Mouse (Mus musculus) spleen, postnatal 14 days (tissue): ENCODE results near the gene Rasal2.

Source experiments
- DNase-seq, 2 experiments: peaks; one replicate each; pipeline ENCODE4 v3.0.0; 2021 to 2022; ENCODE audit warnings: low spot score in 2 of 2

Rasal2 gene

DNA sequence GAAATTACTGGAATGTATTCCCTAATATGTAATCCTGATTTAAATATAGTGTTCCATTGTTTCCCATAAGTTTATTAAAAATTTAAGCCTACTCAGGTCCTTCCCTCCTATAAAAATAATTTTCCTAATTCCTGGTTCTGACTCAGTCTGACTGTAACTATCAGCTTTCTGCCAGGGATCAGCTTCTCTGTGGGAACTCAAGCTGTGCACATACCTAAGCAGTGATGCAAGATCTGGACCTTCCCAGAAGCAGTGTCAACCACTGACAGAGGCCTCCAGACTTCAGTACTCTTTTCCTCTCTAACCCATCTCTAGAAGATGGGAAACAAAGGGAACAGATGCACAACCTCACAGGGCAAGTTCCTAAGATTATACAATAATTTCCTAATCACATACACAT lies 68.9 kb downstream of the Rasal2 start:
- DNase-seq, result no peak

- DNase-seq, result no peak
Measured at GRCm38 (mm10) chr1:157334834-157335233, 77.6 kb downstream of the Rasal2 start.

GRCm38 (mm10) chr1:157328068-157328467 lies 84.3 kb downstream of the Rasal2 start:
- no peak for DNase-seq

GRCm38 (mm10) chr1:157323091-157323490 lies 89.3 kb downstream of the Rasal2 start:
- DNase-seq, result no peak

DNA sequence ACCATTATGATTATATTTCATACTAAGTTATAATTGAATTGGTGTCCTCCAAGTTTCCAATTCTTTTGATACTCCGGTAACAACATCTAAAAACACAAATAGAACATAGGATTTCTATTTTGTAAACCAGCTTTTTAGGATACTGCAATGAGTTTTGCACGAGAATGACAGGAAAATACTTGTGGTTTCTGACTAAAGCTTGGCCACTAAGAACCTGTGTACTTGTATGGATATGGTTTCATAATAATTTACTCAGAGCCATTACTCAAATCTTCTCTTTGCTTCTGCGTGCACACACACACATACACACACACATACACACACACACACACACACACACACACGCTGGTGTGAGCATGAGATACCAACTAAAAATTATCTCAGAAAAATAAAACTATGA lies 93.5 kb downstream of the Rasal2 start:
- DNase-seq, result no peak

GRCm38 (mm10) chr1:157301266-157301665 lies 111.1 kb downstream of the Rasal2 start:
- DNase-seq, result no peak

GRCm38 (mm10) chr1:157299559-157299958 lies 112.8 kb downstream of the Rasal2 start:
- DNase-seq, result no peak

DNA sequence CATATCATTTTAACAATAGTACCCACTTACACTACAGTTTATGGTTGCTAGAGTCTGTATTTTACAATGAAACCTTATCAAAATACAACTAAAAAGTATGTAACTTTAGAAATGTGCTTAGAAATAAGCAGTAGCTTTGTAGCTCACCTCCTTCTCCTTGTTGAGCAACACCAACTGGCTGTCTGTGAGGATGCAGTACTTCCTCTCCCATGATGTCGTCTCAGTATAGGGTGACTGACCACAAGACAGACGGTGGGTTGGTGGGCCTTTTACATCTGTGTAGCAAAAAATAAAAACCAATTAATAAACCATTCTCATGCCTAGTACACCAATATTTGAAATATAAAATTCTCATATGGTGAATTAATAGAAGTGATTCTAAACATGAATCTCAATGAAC lies 113.4 kb downstream of the Rasal2 start:
- no peak for DNase-seq

DNA sequence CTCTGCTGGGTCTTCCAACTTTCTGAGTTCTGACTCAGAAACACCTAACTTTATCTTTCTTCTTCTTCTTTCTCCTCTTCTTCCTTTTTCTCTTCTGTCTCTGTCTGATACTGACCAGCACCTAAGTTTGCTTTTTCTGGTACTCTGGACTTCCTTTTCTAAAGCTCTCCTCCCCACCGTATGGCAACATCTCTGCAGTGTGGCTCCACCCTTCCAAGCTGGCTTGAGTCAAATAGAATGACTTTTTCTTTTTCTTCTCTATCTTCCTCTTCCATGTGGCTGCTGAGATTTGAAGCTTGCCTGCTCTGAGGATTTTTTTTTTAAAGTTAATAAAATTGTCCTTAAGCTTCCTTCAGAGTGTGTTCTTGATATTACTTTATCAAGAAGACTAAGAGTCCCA lies 115.3 kb downstream of the Rasal2 start:
- DNase-seq, result no peak

- no peak for DNase-seq
Measured at GRCm38 (mm10) chr1:157295868-157296267, 116.5 kb downstream of the Rasal2 start.

- DNase-seq, result no peak
Measured at GRCm38 (mm10) chr1:157290173-157290572, 122.2 kb downstream of the Rasal2 start.

DNA sequence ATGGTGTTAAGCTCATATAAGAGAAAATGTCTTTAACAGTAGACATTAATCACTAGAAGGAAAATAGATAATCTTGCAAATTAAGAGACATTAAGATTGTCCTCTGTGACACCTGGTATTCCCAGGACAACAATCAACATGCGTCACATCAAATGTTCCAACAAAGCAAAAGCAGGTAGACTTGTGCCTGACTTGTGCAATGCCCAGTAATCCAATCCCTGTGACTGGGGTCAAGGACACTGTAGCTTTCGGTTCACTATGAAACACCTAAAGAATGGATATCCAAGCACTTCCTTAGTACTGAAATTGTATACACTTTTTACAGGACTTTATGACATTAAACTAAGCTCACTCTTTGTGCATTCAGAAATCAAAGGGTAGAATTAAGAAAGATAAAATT lies 123.1 kb downstream of the Rasal2 start:
- DNase-seq, result no peak

DNA sequence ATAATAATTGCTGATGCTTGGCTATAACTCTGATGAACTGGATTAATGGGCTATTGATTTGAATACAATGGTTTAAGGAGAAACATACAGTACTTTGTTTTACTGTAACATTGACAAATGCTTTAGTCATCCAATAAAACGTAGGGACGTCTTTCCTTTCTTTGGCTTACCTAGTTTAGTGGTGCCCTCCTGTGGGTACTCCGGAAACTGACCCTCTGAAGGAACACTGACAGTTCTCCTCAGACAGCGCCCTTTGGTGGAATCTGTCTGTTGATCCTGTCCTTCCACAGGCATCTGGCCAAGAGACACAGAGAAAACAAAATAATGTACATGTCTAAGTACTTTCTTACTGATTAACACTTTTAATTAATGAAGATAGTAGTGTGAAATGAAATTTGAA lies 125.8 kb downstream of the Rasal2 start:
- DNase-seq, result no peak

GRCm38 (mm10) chr1:157285366-157285765 lies 127.0 kb downstream of the Rasal2 start:
- DNase-seq, result no peak

- DNase-seq, result no peak
Measured at GRCm38 (mm10) chr1:157280781-157281180, 131.6 kb downstream of the Rasal2 start.

GRCm38 (mm10) chr1:157275672-157276307 lies 136.6 kb downstream of the Rasal2 start:
- no peak for DNase-seq

DNA sequence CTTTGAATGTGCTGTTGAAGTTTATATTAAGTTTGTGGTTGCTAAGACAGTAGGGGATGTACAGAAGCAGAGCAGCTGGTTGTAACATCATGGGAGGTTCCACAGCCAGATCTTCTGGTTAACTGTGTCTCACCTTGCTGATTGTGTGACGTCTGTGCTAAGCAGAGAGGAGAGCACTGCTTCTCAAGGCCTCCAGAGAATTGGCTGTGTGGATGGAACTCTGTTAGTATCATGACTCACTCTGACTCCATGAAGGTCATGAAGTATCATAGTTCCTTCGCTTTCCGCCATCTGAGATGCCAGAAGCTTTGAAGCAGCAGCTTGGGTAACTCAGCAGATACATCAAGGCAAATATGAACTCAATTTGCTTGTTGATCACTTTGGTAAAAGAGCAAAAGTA lies 144.5 kb downstream of the Rasal2 start:
- no peak for DNase-seq

GRCm38 (mm10) chr1:157256562-157256961 lies 155.8 kb downstream of the Rasal2 start:
- no peak for DNase-seq

GRCm38 (mm10) chr1:157255776-157256175 lies 156.6 kb downstream of the Rasal2 start:
- no peak for DNase-seq

DNA sequence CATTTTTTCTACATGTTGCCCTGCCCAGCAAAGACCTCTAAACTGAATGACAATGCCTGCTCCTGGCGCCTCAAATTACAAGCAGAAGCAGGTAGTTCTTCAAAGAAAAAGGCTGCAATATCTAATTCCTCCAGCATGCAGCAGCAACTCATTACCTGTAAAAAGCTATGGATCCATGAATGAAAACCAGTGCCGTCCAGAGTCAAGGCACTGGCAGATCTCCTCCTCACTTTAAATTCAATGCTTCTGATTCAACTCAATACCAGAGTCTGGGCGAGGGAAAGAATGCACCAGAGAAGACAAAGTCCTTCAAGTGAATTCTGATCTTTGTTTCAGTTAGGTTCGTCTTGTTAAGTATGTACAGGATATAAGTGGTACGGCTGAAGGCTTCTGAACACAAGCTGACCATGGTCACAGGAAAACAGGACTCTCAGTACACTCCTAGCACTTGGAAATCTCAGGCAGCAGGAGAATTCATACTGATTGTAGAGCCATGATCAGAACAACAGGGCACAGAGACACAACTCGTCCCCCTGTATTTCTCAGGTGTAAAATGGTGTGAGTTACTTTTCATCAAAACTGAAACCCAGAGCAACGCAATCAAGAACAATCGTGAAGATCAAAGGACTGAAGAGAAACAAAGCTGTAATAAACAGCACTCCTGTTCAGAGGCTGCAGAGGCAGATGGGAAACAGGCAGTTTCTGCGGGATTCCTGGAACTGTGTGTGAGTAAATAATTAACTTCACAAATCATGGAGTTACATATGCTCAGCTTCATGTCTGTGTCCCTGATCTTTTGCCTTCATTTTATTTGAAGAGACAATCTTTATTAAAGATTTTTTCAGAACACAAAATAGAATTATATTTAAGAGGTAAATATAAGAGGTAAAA lies 158.6 kb downstream of the Rasal2 start:
- no peak for DNase-seq

DNA sequence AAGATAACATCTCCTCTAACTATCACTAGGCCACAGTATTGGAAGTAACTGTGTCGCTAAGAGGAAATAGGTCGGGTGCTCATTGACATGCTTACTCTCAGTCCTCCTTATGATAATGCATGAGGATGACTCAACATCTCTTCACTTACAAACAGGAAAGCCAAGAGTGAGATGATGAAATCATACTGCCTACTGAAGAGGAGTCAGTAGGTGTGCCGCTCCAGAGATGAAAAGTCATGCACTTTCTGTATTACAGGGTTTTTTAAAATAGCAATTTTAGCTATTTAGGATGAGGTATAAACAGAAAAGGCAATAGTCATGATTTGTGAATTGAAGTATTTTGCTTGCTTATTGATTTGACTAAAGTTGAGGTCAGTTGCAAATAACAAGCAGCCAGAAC lies 164.3 kb downstream of the Rasal2 start:
- no peak for DNase-seq

GRCm38 (mm10) chr1:157247341-157247740 lies 165.1 kb downstream of the Rasal2 start:
- no peak for DNase-seq

- DNase-seq, result no peak
Measured at GRCm38 (mm10) chr1:157246779-157247178, 165.6 kb downstream of the Rasal2 start.
